Mouse (Mus musculus) hematopoietic stem cell, adult 5-6 weeks (primary cell): ENCODE results near the gene Ppp3r1. TPM values are rescaled to one million over a fixed set of nuclear protein-coding genes. Genes with fewer than 3 reads are reported as not detected.
"Not testable (repeated sequence)": the region's sequence is repeated elsewhere in the genome, so short reads cannot be mapped to it uniquely, and the experiment has no call there.

Experiments
- ATAC-seq, 2 experiments: fragments of 125-278 bp in 1 of 2; replicated peaks in 1 of 2; 2 replicates each; pipeline ENCODE4 v1.8.0; 2016 to 2017; ENCODE audit warnings: inconsistent platforms in 2 of 2, mild to moderate bottlenecking in 2 of 2, moderate number of reproducible peaks in 2 of 2, low read depth in 1 of 2, moderate TSS enrichment in 1 of 2; ENCODE audit not compliant: low FRiP score in 2 of 2, poor library complexity in 2 of 2, severe bottlenecking in 2 of 2, insufficient read depth in 1 of 2, low TSS enrichment in 1 of 2
- total RNA-seq: library from RNA; stranded (forward); fragments of 172-1452, 232-1000 nt; gene quantifications from 2 replicates; pipeline ENCODE4 v1.2.3, GENCODE M21; 2017

Ppp3r1 gene
- total RNA-seq, 1 experiment from 2014 or later: 94.9 TPM

- ATAC-seq: no peak
Observed at GRCm38 (mm10) chr11:17188786-17189185, 29.7 kb downstream of the Ppp3r1 start.

GRCm38 (mm10) chr11:17192151-17192844 lies 33.2 kb downstream of the Ppp3r1 start:
- ATAC-seq: peak; percentile 66 to 77; a peak in 3 of 4 replicates

GRCm38 (mm10) chr11:17199170-17199569 lies 40.1 kb downstream of the Ppp3r1 start:
- ATAC-seq: no peak

- ATAC-seq: no peak
Observed at GRCm38 (mm10) chr11:17199840-17200501, 40.9 kb downstream of the Ppp3r1 start.

- ATAC-seq: no peak
Observed at GRCm38 (mm10) chr11:17200936-17201335, 41.9 kb downstream of the Ppp3r1 start.

GRCm38 (mm10) chr11:17202481-17202880 lies 43.4 kb downstream of the Ppp3r1 start:
- ATAC-seq: no peak

- ATAC-seq: peak; percentile 93 to 95
Observed at GRCm38 (mm10) chr11:17211258-17212140, 52.4 kb downstream of the Ppp3r1 start, which contains the start of gene Pno1. TSS of gene Pno1 (minus strand) at chr11:17211568.

GRCm38 (mm10) chr11:17212141-17212495 lies 53.1 kb downstream of the Ppp3r1 start:
- peak in 1 of 2 experiments; percentile 30; a peak in 2 of 4 replicates for ATAC-seq

GRCm38 (mm10) chr11:17212903-17213509 lies 53.9 kb downstream of the Ppp3r1 start:
- no peak for ATAC-seq

GRCm38 (mm10) chr11:17215475-17215874 lies 56.4 kb downstream of the Ppp3r1 start:
- no peak for ATAC-seq

GRCm38 (mm10) chr11:17221126-17221525 lies 62.1 kb downstream of the Ppp3r1 start:
- peak in 1 of 2 experiments; percentile 51; a peak in 1 of 4 replicates for ATAC-seq

GRCm38 (mm10) chr11:17232792-17233191 lies 73.7 kb downstream of the Ppp3r1 start:
- no peak for ATAC-seq

GRCm38 (mm10) chr11:17236449-17237037 lies 77.5 kb downstream of the Ppp3r1 start:
- peak; percentile 22 to 64; a peak in 2 of 4 replicates for ATAC-seq

GRCm38 (mm10) chr11:17238598-17238997 lies 79.5 kb downstream of the Ppp3r1 start:
- not testable (repeated sequence) for ATAC-seq

GRCm38 (mm10) chr11:17248715-17249114 lies 89.7 kb downstream of the Ppp3r1 start:
- ATAC-seq: no peak
